Mouse (Mus musculus): ENCODE measurements around the gene Myo10. TPM values are rescaled to one million over a fixed set of nuclear protein-coding genes. Genes with fewer than 3 reads are reported as not detected.
"Not testable (repeated sequence)": the region's sequence is repeated elsewhere in the genome, so short reads cannot be mapped to it uniquely, and the experiment has no call there.

Gene Myo10
- polyA plus RNA-seq, 1 experiment from 2014 or later: 32.5 TPM

DNA sequence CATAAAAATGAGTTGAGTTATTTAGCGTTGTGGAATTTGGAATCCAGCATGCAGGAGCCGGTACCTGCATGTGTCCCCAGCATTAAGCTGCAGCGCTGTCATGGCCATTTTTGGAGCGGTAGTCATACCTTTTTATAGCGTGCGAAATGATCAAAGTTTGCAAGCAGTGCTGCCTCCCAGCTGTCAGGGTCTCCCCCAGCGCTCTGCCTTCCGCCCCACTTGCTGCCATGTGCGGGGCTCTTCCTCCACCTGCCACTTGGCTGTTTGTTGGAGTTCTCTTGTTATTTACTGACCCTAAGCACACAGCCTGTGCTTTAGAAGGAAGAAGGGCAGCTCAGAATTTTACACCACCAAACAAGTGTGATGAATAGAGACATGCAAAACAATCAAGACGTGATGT lies 88.6 kb downstream of the Myo10 start:
- H3K27me3 ChIP-seq (replicated peaks; ENCODE audit: control insufficient read depth, insufficient read depth, low read length): no peaks in the 10 kb centered on the region
- H3K9ac ChIP-seq (ENCODE audit: low read length): no peak overlapping the region
- WGBS: 91% methylated on average over 10 of the region's 10 CpGs
- 0 out of 2 replicates have a peak, but pooled peaks cover 6% of the 10 kb centered on the region for H3K36me3 ChIP-seq (ENCODE audit: control insufficient read depth, insufficient read depth, low read length)
- DNase-seq (ENCODE audit: low spot score) (no peak), ATAC-seq (replicated peaks; ENCODE audit: low FRiP score, low TSS enrichment, low read depth) (no peak)
- H3K4me2 ChIP-seq (ENCODE audit: low read length): no peak overlapping the region
- H3K4me3 ChIP-seq (ENCODE audit: low read depth, low read length): no peak overlapping the region
- no peak overlapping the region for H3K27ac ChIP-seq (ENCODE audit: low read depth)
- H3K9me3 ChIP-seq (ENCODE audit: control insufficient read depth, low read length): no peaks in the 10 kb centered on the region
- H3K4me1 ChIP-seq (replicated peaks; ENCODE audit: control insufficient read depth, insufficient read depth, low read length): peaks cover 8% of the 10 kb centered on the region

GRCm38 (mm10) chr15:25712877-25713276 lies 90.6 kb downstream of the Myo10 start:
- Histone ChIP-seq H3K27me3 (replicated peaks; ENCODE audit: control insufficient read depth, insufficient read depth, low read length) (no peaks in the 10 kb centered on the region), H3K9ac (ENCODE audit: low read length) (no peak overlapping the region), H3K9me3 (ENCODE audit: control insufficient read depth, low read length) (no peaks in the 10 kb centered on the region), H3K4me3 (ENCODE audit: low read depth, low read length) (no peak overlapping the region), H3K27ac (ENCODE audit: low read depth) (no peak overlapping the region), H3K36me3 (ENCODE audit: control insufficient read depth, insufficient read depth, low read length) (0 out of 2 replicates have a peak, but pooled peaks cover 6% of the 10 kb centered on the region), H3K4me2 (ENCODE audit: low read length) (no peak overlapping the region), H3K4me1 (replicated peaks; ENCODE audit: control insufficient read depth, insufficient read depth, low read length) (peaks cover 10% of the 10 kb centered on the region)
- 81% methylated on average over 4 of the region's 4 CpGs for WGBS
- DNase-seq (ENCODE audit: low spot score) (no peak), ATAC-seq (replicated peaks; ENCODE audit: low FRiP score, low TSS enrichment, low read depth) (no peak)

- Histone ChIP-seq H3K4me1 (replicated peaks; ENCODE audit: control insufficient read depth, insufficient read depth, low read length) (peaks cover 10% of the 10 kb centered on the region), H3K36me3 (ENCODE audit: control insufficient read depth, insufficient read depth, low read length) (0 out of 2 replicates have a peak, but pooled peaks cover 6% of the 10 kb centered on the region), H3K27me3 (replicated peaks; ENCODE audit: control insufficient read depth, insufficient read depth, low read length) (no peaks in the 10 kb centered on the region), H3K4me3 (ENCODE audit: low read depth, low read length) (no peak overlapping the region), H3K9ac (ENCODE audit: low read length) (no peak overlapping the region), H3K4me2 (ENCODE audit: low read length) (no peak overlapping the region), H3K27ac (ENCODE audit: low read depth) (no peak overlapping the region), H3K9me3 (ENCODE audit: control insufficient read depth, low read length) (no peaks in the 10 kb centered on the region)
- no peak for DNase-seq (ENCODE audit: low spot score)
- WGBS: 72% methylated on average over 38 of the region's 38 CpGs
- ATAC-seq (replicated peaks; ENCODE audit: low FRiP score, low TSS enrichment, low read depth): no peak
These were observed 91.4 kb downstream of the Myo10 start for GRCm38 (mm10) chr15:25713587-25714361.

DNA sequence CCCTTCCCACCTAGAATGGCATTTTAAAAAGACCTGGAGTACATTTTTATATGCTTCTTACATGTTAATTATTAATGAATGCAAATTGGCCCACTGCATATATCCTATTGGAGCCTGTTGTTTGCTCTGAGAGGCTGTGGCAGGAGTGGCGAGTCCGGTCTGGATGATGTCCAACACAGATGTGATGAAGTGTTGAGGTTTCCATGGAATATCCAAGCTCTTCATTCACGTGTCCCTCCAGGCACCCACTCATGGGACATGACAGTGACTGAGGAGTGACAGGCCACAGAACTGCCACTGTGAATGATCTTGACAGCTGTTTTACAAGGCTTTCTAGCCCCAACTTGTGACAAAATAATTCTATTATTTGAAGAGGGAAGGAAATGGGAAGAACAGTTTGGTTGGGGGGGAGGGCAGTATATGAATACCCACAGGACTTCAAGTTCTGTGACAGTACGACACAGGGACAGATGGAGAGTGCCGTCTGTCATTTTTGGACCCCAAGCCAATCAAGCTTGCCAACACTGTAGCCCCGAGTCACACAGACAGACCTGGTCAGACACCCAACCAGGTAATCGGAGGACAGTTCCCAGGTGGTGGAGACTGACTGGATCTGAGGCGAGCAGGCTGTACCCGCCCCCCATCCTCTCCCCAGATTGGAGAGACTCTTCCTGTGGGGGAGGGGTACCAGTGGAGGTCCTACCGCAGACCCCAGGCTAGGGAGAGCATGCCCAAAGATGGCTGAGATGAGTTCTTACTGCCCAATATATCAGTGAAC lies 93.1 kb downstream of the Myo10 start:
- H3K4me2 ChIP-seq (ENCODE audit: low read length): no peak overlapping the region
- no peak overlapping the region for H3K4me3 ChIP-seq (ENCODE audit: low read depth, low read length)
- 64% methylated on average over 10 of the region's 10 CpGs for WGBS
- peaks cover 10% of the 10 kb centered on the region for H3K4me1 ChIP-seq (replicated peaks; ENCODE audit: control insufficient read depth, insufficient read depth, low read length)
- H3K36me3 ChIP-seq (ENCODE audit: control insufficient read depth, insufficient read depth, low read length): 0 out of 2 replicates have a peak, but pooled peaks cover 6% of the 10 kb centered on the region
- no peak; the same call in 1 of the 2 replicates for ATAC-seq (replicated peaks; ENCODE audit: low FRiP score, low TSS enrichment, low read depth)
- no peaks in the 10 kb centered on the region for H3K9me3 ChIP-seq (ENCODE audit: control insufficient read depth, low read length)
- no peak overlapping the region for H3K9ac ChIP-seq (ENCODE audit: low read length)
- no peak for DNase-seq (ENCODE audit: low spot score)
- H3K27ac ChIP-seq (ENCODE audit: low read depth): no peak overlapping the region
- no peaks in the 10 kb centered on the region for H3K27me3 ChIP-seq (replicated peaks; ENCODE audit: control insufficient read depth, insufficient read depth, low read length)

GRCm38 (mm10) chr15:25715996-25716395 lies 93.7 kb downstream of the Myo10 start:
- 70% methylated on average over 11 of the region's 11 CpGs for WGBS
- peaks cover 10% of the 10 kb centered on the region for H3K4me1 ChIP-seq (replicated peaks; ENCODE audit: control insufficient read depth, insufficient read depth, low read length)
- no peak for DNase-seq (ENCODE audit: low spot score)

GRCm38 (mm10) chr15:25717006-25717405 lies 94.7 kb downstream of the Myo10 start:
- H3K4me2 ChIP-seq (ENCODE audit: low read length): no peak overlapping the region
- peaks cover 10% of the 10 kb centered on the region for H3K4me1 ChIP-seq (replicated peaks; ENCODE audit: control insufficient read depth, insufficient read depth, low read length)
- no peak overlapping the region for H3K9ac ChIP-seq (ENCODE audit: low read length)
- 0 out of 2 replicates have a peak, but pooled peaks have one; percentile 13 for ATAC-seq (replicated peaks; ENCODE audit: low FRiP score, low TSS enrichment, low read depth)
- 0 out of 2 replicates have a peak, but pooled peaks cover 9% of the 10 kb centered on the region for H3K36me3 ChIP-seq (ENCODE audit: control insufficient read depth, insufficient read depth, low read length)
- H3K4me3 ChIP-seq (ENCODE audit: low read depth, low read length): no peak overlapping the region
- no peaks in the 10 kb centered on the region for H3K27me3 ChIP-seq (replicated peaks; ENCODE audit: control insufficient read depth, insufficient read depth, low read length)
- H3K27ac ChIP-seq (ENCODE audit: low read depth): no peak overlapping the region
- 30% methylated on average over 3 of the region's 3 CpGs for WGBS
- no peaks in the 10 kb centered on the region for H3K9me3 ChIP-seq (ENCODE audit: control insufficient read depth, low read length)
- peak; percentile 94 for DNase-seq (ENCODE audit: low spot score)

More at GRCm38 (mm10) chr15:25715996-25716395, 93.7 kb downstream of the Myo10 start:
- no peak overlapping the region for H3K27ac ChIP-seq (ENCODE audit: low read depth)
- ATAC-seq (replicated peaks; ENCODE audit: low FRiP score, low TSS enrichment, low read depth): no peak
- H3K36me3 ChIP-seq (ENCODE audit: control insufficient read depth, insufficient read depth, low read length): 0 out of 2 replicates have a peak, but pooled peaks cover 6% of the 10 kb centered on the region
- H3K9ac ChIP-seq (ENCODE audit: low read length): no peak overlapping the region
- H3K27me3 ChIP-seq (replicated peaks; ENCODE audit: control insufficient read depth, insufficient read depth, low read length): no peaks in the 10 kb centered on the region
- H3K4me2 ChIP-seq (ENCODE audit: low read length): no peak overlapping the region
- H3K4me3 ChIP-seq (ENCODE audit: low read depth, low read length): no peak overlapping the region
- no peaks in the 10 kb centered on the region for H3K9me3 ChIP-seq (ENCODE audit: control insufficient read depth, low read length)

DNA sequence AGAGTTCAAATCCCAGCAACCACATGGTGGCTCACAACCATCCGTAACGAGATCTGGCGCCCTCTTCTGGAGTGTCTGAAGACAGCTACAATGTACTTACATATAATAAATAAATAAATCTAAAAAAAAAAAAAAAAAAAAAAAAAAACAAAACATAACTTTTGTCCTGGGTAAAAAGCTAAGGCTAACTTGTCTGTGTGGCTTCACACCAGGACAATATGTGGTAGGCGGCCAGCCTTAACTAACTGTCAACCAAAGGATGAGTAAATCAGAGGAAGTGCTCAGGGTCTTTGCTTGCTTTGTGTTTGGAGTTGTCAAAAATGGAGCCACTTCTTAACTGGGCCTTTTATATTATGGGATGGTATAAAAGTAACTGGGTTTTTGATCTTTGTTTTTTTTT lies 95.8 kb downstream of the Myo10 start:
- not testable (repeated sequence) for H3K4me2 ChIP-seq (ENCODE audit: low read length); H3K9me3 ChIP-seq (ENCODE audit: control insufficient read depth, low read length); H3K27ac ChIP-seq (ENCODE audit: low read depth); H3K27me3 ChIP-seq (replicated peaks; ENCODE audit: control insufficient read depth, insufficient read depth, low read length); H3K4me3 ChIP-seq (ENCODE audit: low read depth, low read length); H3K9ac ChIP-seq (ENCODE audit: low read length); DNase-seq (ENCODE audit: low spot score); ATAC-seq (replicated peaks; ENCODE audit: low FRiP score, low TSS enrichment, low read depth)
- H3K4me1 ChIP-seq (replicated peaks; ENCODE audit: control insufficient read depth, insufficient read depth, low read length): peaks cover 15% of the 10 kb centered on the region
- 0 out of 2 replicates have a peak, but pooled peaks cover 20% of the 10 kb centered on the region for H3K36me3 ChIP-seq (ENCODE audit: control insufficient read depth, insufficient read depth, low read length)
- WGBS: 95% methylated on average over 1 of the region's 4 CpGs

- H3K36me3 ChIP-seq (ENCODE audit: control insufficient read depth, insufficient read depth, low read length): 0 out of 2 replicates have a peak, but pooled peaks cover 17% of the 10 kb centered on the region
- ATAC-seq (replicated peaks; ENCODE audit: low FRiP score, low TSS enrichment, low read depth) (no peak), DNase-seq (ENCODE audit: low spot score) (no peak)
- no peak overlapping the region for H3K27ac ChIP-seq (ENCODE audit: low read depth)
- H3K9me3 ChIP-seq (ENCODE audit: control insufficient read depth, low read length): no peaks in the 10 kb centered on the region
- H3K4me1 ChIP-seq (replicated peaks; ENCODE audit: control insufficient read depth, insufficient read depth, low read length): peaks cover 23% of the 10 kb centered on the region
- H3K4me3 ChIP-seq (ENCODE audit: low read depth, low read length): no peak overlapping the region
- no peak overlapping the region for H3K9ac ChIP-seq (ENCODE audit: low read length)
- 78% methylated on average over 8 of the region's 8 CpGs for WGBS
- no peaks in the 10 kb centered on the region for H3K27me3 ChIP-seq (replicated peaks; ENCODE audit: control insufficient read depth, insufficient read depth, low read length)
- H3K4me2 ChIP-seq (ENCODE audit: low read length): no peak overlapping the region
These were observed 96.9 kb downstream of the Myo10 start for GRCm38 (mm10) chr15:25719270-25719669.

Measured in intestine, embryonic 14.5 days (tissue).